Mouse (Mus musculus) liver, adult 2 months (tissue): ENCODE measurements around the gene Tm9sf3. TPM values are rescaled to one million over a fixed set of nuclear protein-coding genes. Genes with fewer than 3 reads are reported as not detected.
A peak's percentile ranks its signal among the peaks of the same experiment; 100 is the strongest.

Experiments used
- DNase-seq: peaks from one replicate; pipeline ENCODE4 v3.0.0-alpha.2; 2011; ENCODE audit warnings: low read depth, low spot score; ENCODE audit errors: extremely low read depth
- H3K27ac ChIP-seq: fragments of 200-500 bp; replicated peaks from 2 replicates; pipeline ENCODE4 v1.5.1; 2012; ENCODE audit warnings: low read depth, mild to moderate bottlenecking, control low read depth, inconsistent platforms, low read length; ENCODE audit not compliant: insufficient read depth
- H3K27me3 ChIP-seq: fragments of 200-500 bp; 2 replicates; pipeline ENCODE4 v1.6.1; 2012; ENCODE audit warnings: mild to moderate bottlenecking, moderate library complexity, low read length, inconsistent platforms; ENCODE audit not compliant: control insufficient read depth, insufficient read depth
- H3K36me3 ChIP-seq: fragments of 200-500 bp; 2 replicates; pipeline ENCODE4 v1.6.1; 2012; ENCODE audit warnings: low read length, inconsistent platforms; ENCODE audit not compliant: control insufficient read depth, insufficient read depth
- H3K4me1 ChIP-seq: fragments of 200-500 bp; 2 replicates; pipeline ENCODE4 v1.6.1; 2011; ENCODE audit warnings: low read length; ENCODE audit not compliant: control insufficient read depth, insufficient read depth
- H3K4me3 ChIP-seq: fragments of 200-500 bp; 2 replicates; pipeline ENCODE4 v1.5.1; 2011; ENCODE audit warnings: low read depth, mild to moderate bottlenecking, control low read depth, low read length, moderate library complexity; ENCODE audit not compliant: insufficient read depth
- H3K79me2 ChIP-seq: fragments of 200-500 bp; 2 replicates; pipeline ENCODE4 v1.6.1; 2012; ENCODE audit warnings: inconsistent platforms, mild to moderate bottlenecking, low read length, moderate library complexity; ENCODE audit not compliant: control insufficient read depth, insufficient read depth
- H3K9ac ChIP-seq: fragments of 200-500 bp; 2 replicates; pipeline ENCODE4 v1.6.1; 2012; ENCODE audit warnings: low read depth, mild to moderate bottlenecking, control low read depth, inconsistent platforms, low read length
- CTCF ChIP-seq: fragments of 200-500 bp; IDR thresholded peaks from 2 replicates; pipeline ENCODE4 v1.5.1; 2011; ENCODE audit warnings: low read depth, low read length, control low read depth
- POLR2A ChIP-seq: fragments of 200-500 bp; IDR thresholded peaks from 2 replicates; pipeline ENCODE4 v1.6.1; 2011; ENCODE audit warnings: low read length, control low read depth; ENCODE audit not compliant: insufficient read depth; ENCODE audit errors: extremely low read depth
- WGBS: fragments of 180-500 bp; shearing (Covaris S2); methylation state at CpG from one replicate; pipeline ENCODE4 v1.1.7; 2018; 5-methylcytosine and 5-hydroxymethylcytosine counted together
- polyA plus RNA-seq: library from polyadenylated mRNA; depleted of rRNA; stranded (reverse); fragments of >200 nt; gene quantifications from 2 replicates; pipeline ENCODE4 v1.2.3, GENCODE M21; 2012
- total RNA-seq: library from RNA; depleted of rRNA; stranded (reverse); fragments of >200 nt; gene quantifications from 2 replicates; pipeline ENCODE4 v1.2.3, GENCODE M21; 2014

Tm9sf3 gene
- total and polyA plus RNA-seq, 2 experiments, result 41.7 to 141 TPM

GRCm38 (mm10) chr19:41244581-41244980 lies 19.2 kb downstream of the Tm9sf3 start:
- WGBS, result 78% methylated on average over 6 of the region's 6 CpGs
- peaks cover 15% of the 10 kb centered on the region; the same call in 1 of the 2 replicates for H3K79me2 ChIP-seq

DNA sequence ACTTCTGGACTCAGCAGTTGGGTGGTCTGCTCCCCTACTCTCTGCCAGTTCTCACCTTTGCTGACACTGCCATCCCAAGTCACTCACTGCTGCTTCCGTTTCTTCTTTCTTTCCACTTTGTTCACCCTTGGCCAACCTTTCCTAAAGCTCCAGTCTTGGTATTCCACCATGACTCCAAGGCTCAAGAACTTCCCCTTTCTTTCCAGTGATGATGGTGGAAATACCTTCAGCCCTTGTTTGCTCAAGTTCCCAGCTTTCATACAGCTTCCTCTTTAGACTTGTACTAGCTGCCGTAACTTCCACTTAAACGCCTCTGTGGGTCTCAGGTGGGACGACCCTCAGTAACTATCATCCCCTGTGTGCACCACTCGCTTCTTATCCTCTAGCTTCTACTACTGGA lies 21.8 kb downstream of the Tm9sf3 start:
- Histone ChIP-seq H3K27me3 (no peaks in the 10 kb centered on the region), H3K27ac (no peak overlapping the region), H3K4me3 (no peak overlapping the region), H3K4me1 (no peaks in the 10 kb centered on the region), H3K9ac (no peak overlapping the region), H3K79me2 (peaks cover 15% of the 10 kb centered on the region; the same call in 1 of the 2 replicates), H3K36me3 (peaks cover 57% of the 10 kb centered on the region)
- TF ChIP-seq CTCF (no peak), POLR2A (no peak)
- DNase-seq, result no peak
- whole genome bisulfite sequencing, result 92% methylated on average over 5 of the region's 5 CpGs

More at GRCm38 (mm10) chr19:41244581-41244980, 19.2 kb downstream of the Tm9sf3 start:
- H3K36me3 ChIP-seq, result peaks cover 49% of the 10 kb centered on the region
- TF ChIP-seq POLR2A (no peak), CTCF (peak; percentile 23)
- H3K9ac ChIP-seq, result no peak overlapping the region
- H3K4me3 ChIP-seq, result no peak overlapping the region
- H3K27me3 ChIP-seq, result no peaks in the 10 kb centered on the region
- H3K27ac ChIP-seq, result no peak overlapping the region
- H3K4me1 ChIP-seq, result peaks cover 2% of the 10 kb centered on the region; the same call in 1 of the 2 replicates
- DNase-seq, result peak; percentile 45

DNA sequence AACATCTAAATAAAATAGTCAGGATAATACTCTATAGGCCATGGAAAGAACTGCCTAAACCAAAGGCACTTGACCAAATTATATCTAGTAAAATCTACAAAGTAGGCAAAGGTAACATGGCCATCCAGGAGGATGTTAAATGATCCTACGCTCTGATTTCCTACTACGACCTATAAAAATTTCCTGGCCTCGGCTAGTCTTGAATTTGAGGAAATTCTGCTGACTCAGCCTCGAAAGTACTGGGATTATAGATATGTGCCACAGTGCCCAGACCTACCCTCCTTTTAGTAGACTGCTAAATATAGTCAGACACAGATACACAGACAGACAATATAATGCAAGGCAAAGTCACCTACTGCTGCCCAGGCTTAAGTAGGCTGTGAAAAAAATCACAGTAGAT lies 30.1 kb downstream of the Tm9sf3 start:
- WGBS, result 90% methylated on average over 4 of the region's 4 CpGs
- DNase-seq, result no peak
- H3K36me3 ChIP-seq, result peaks cover 61% of the 10 kb centered on the region
- no peak overlapping the region for H3K4me3 ChIP-seq
- H3K27me3 ChIP-seq, result no peaks in the 10 kb centered on the region
- TF ChIP-seq CTCF (no peak), POLR2A (no peak)
- H3K4me1 ChIP-seq, result no peaks in the 10 kb centered on the region
- no peak overlapping the region for H3K27ac ChIP-seq
- H3K9ac ChIP-seq, result no peak overlapping the region
- peaks cover 7% of the 10 kb centered on the region; the same call in 1 of the 2 replicates for H3K79me2 ChIP-seq

- WGBS, result 9% methylated on average over 7 of the region's 7 CpGs
- no peaks in the 10 kb centered on the region for H3K4me1 ChIP-seq
These were observed 55.5 kb downstream of the Tm9sf3 start for GRCm38 (mm10) chr19:41208326-41208725.

GRCm38 (mm10) chr19:41206811-41207344 lies 56.9 kb downstream of the Tm9sf3 start, which contains the start of gene Tll2:
Gene Tll2 (minus strand): TSS chr19:41206835.
- Histone ChIP-seq H3K4me1 (no peaks in the 10 kb centered on the region), H3K27me3 (no peaks in the 10 kb centered on the region), H3K9ac (no peak within 1 kb of the TSS), H3K27ac (no peak within 1 kb of the TSS), H3K4me3 (no peak within 1 kb of the TSS), H3K36me3 (peaks cover 8% of the 10 kb centered on the region; the same call in 1 of the 2 replicates), H3K79me2 (no peaks in the 10 kb centered on the region)
- TF ChIP-seq POLR2A, result no peak
- no peak for TF ChIP-seq CTCF
- peak; percentile 12 for DNase-seq
- WGBS, result 2% methylated on average over 32 of the region's 32 CpGs

More at GRCm38 (mm10) chr19:41208326-41208725, 55.5 kb downstream of the Tm9sf3 start:
- peak; percentile 24 for DNase-seq
- Histone ChIP-seq H3K79me2 (no peaks in the 10 kb centered on the region), H3K27me3 (no peaks in the 10 kb centered on the region), H3K36me3 (peaks cover 17% of the 10 kb centered on the region), H3K27ac (no peak overlapping the region), H3K9ac (no peak overlapping the region), H3K4me3 (no peak overlapping the region)
- TF ChIP-seq POLR2A (no peak), CTCF (no peak)
